Mouse (Mus musculus) C2C12 (cell line): Measurements from ENCODE around the gene Frmd4b. TPM values are rescaled to one million over a fixed set of nuclear protein-coding genes. Genes with fewer than 3 reads are reported as not detected.

Experiments
- H3K27me3 ChIP-seq: one replicate; pipeline ENCODE4 v1.6.1; 2011; ENCODE audit not compliant: control insufficient read depth, insufficient read depth, insufficient read length
- H3K36me3 ChIP-seq: one replicate; pipeline ENCODE4 v1.6.1; 2011; ENCODE audit not compliant: control insufficient read depth, insufficient read depth
- H3K4me3 ChIP-seq: one replicate; pipeline ENCODE4 v1.5.1; 2011; ENCODE audit warnings: mild to moderate bottlenecking, control low read depth; ENCODE audit not compliant: poor library complexity, insufficient read depth, severe bottlenecking
- H3K79me2 ChIP-seq: one replicate; pipeline ENCODE4 v1.6.1; 2011; ENCODE audit not compliant: control insufficient read depth, insufficient read depth
- H3K79me3 ChIP-seq: one replicate; pipeline ENCODE4 v1.6.1; 2011; ENCODE audit warnings: low read depth, control low read depth
- H3ac ChIP-seq: one replicate; pipeline ENCODE3; 2011; ENCODE audit warnings: low read depth; ENCODE audit not compliant: control insufficient read depth, insufficient read length
- CEBPB ChIP-seq: IDR thresholded peaks from one replicate; pipeline ENCODE4 v1.6.1; 2011; ENCODE audit warnings: low read depth, mild to moderate bottlenecking, control low read depth, moderate library complexity
- CTCF ChIP-seq: IDR thresholded peaks from one replicate; pipeline ENCODE4 v1.5.1; 2011; ENCODE audit not compliant: control insufficient read depth, insufficient read depth, insufficient read length
- FOSL1 ChIP-seq: IDR thresholded peaks from one replicate; pipeline ENCODE4 v1.8.0; 2011; ENCODE audit warnings: mild to moderate bottlenecking, low read length; ENCODE audit not compliant: poor library complexity, insufficient read depth, severe bottlenecking
- MAX ChIP-seq: IDR thresholded peaks from one replicate; pipeline ENCODE4 v1.6.1; 2011; ENCODE audit warnings: mild to moderate bottlenecking, control low read depth
- MYOD1 ChIP-seq: IDR thresholded peaks from one replicate; pipeline ENCODE4 v1.6.1; 2011; ENCODE audit warnings: low read depth; ENCODE audit not compliant: control insufficient read depth, insufficient read length
- MYOG ChIP-seq: IDR thresholded peaks from one replicate; pipeline ENCODE4 v1.6.1; 2011; ENCODE audit not compliant: control insufficient read depth, insufficient read length; ENCODE audit errors: extremely low read depth
- USF1 ChIP-seq: IDR thresholded peaks from one replicate; pipeline ENCODE4 v1.6.1; 2011; ENCODE audit warnings: low read depth, mild to moderate bottlenecking, control low read depth, moderate library complexity
- polyA plus RNA-seq: library from polyadenylated mRNA; unstranded; fragments of >200 nt; fragmentation: generic; extraction: Trizol; gene quantifications from one replicate; pipeline ENCODE4 v1.2.1, GENCODE M21; 2012; ENCODE audit warnings: missing spikeins

Frmd4b gene
- polyA plus RNA-seq, 1 experiment: not detected

DNA sequence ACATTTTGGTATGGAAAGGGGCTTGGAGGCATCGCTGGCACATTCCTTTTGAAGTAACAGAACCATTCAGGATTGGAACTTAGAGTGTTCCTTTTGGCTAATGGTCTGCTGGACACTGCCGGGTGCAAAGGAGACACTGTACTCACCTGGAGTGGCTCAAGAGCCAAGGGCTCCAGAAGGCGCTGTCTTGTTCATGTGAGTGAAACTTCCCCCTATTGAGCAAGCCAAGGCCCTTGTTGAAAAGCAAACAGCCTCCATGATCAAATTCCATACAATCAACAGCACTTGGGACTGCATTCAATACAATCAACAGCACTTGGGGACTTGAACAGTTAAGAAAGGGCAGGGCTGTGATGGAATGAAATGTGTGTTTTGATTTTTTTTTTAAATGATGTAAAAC is 109.4 kb downstream of the Frmd4b start:
- Histone ChIP-seq H3K79me2 (no peaks in the 10 kb centered on the region), H3K79me3 (no peaks in the 10 kb centered on the region), H3K4me3 (no peak overlapping the region), H3K36me3 (no peaks in the 10 kb centered on the region), H3ac (no peak overlapping the region), H3K27me3 (peaks cover 3% of the 10 kb centered on the region)
- TF ChIP-seq CEBPB: no peak
- no peak for TF ChIP-seq MYOD1
- TF ChIP-seq MAX: no peak
- no peak for TF ChIP-seq CTCF
- TF ChIP-seq USF1: no peak
- no peak for TF ChIP-seq FOSL1
- no peak for TF ChIP-seq MYOG

- H3K79me3 ChIP-seq: no peaks in the 10 kb centered on the region
- no peak for TF ChIP-seq MYOD1
- TF ChIP-seq MAX: no peak
- TF ChIP-seq FOSL1: no peak
- no peak for TF ChIP-seq USF1
- no peak for TF ChIP-seq MYOG
- TF ChIP-seq CEBPB: no peak
- TF ChIP-seq CTCF: no peak
Observed at GRCm38 (mm10) chr6:97506141-97506650, 111.1 kb downstream of the Frmd4b start.

GRCm38 (mm10) chr6:97504673-97505072 is 112.7 kb downstream of the Frmd4b start:
- Histone ChIP-seq H3K27me3 (no peaks in the 10 kb centered on the region), H3K79me2 (no peaks in the 10 kb centered on the region), H3K36me3 (no peaks in the 10 kb centered on the region), H3K79me3 (no peaks in the 10 kb centered on the region), H3ac (no peak overlapping the region), H3K4me3 (no peak overlapping the region)
- TF ChIP-seq CEBPB: no peak
- TF ChIP-seq CTCF: no peak
- TF ChIP-seq FOSL1: no peak
- TF ChIP-seq USF1: no peak
- no peak for TF ChIP-seq MYOD1
- TF ChIP-seq MAX: no peak
- TF ChIP-seq MYOG: no peak

More at GRCm38 (mm10) chr6:97506141-97506650, 111.1 kb downstream of the Frmd4b start:
- no peak overlapping the region for H3K4me3 ChIP-seq
- H3K27me3 ChIP-seq: no peaks in the 10 kb centered on the region
- H3K79me2 ChIP-seq: no peaks in the 10 kb centered on the region
- no peaks in the 10 kb centered on the region for H3K36me3 ChIP-seq
- no peak overlapping the region for H3ac ChIP-seq

DNA sequence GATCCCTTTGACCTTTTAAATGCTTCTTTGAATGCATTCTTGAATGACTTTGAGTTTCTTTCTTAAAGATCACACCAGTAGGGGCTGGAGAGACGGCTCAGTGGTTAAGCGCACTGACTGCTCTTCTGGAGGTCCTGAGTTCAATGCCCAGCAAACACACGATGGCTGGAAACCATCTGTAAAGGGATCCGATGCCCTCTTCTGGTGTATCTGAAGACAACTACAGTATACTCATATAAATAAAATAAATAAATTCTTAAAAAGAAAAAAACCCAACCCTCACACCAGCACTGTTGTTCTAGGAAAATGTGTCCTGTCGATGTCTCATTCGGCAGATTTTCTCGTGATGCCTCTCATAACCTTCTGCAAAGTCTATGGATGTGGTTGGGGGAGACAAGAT is 116.3 kb downstream of the Frmd4b start:
- Histone ChIP-seq H3K79me3 (no peaks in the 10 kb centered on the region), H3K4me3 (no peak overlapping the region), H3ac (no peak overlapping the region), H3K79me2 (no peaks in the 10 kb centered on the region), H3K36me3 (no peaks in the 10 kb centered on the region), H3K27me3 (no peaks in the 10 kb centered on the region)
- no peak for TF ChIP-seq MYOG
- TF ChIP-seq MAX: no peak
- TF ChIP-seq CTCF: no peak
- no peak for TF ChIP-seq CEBPB
- TF ChIP-seq USF1: no peak
- TF ChIP-seq MYOD1: no peak
- TF ChIP-seq FOSL1: no peak

- Histone ChIP-seq H3K27me3 (no peaks in the 10 kb centered on the region), H3ac (no peak overlapping the region), H3K4me3 (no peak overlapping the region), H3K79me3 (no peaks in the 10 kb centered on the region), H3K36me3 (no peaks in the 10 kb centered on the region), H3K79me2 (no peaks in the 10 kb centered on the region)
- no peak for TF ChIP-seq MYOG
- no peak for TF ChIP-seq FOSL1
- TF ChIP-seq CEBPB: no peak
- TF ChIP-seq USF1: no peak
- TF ChIP-seq CTCF: no peak
- no peak for TF ChIP-seq MAX
- TF ChIP-seq MYOD1: no peak
Observed at GRCm38 (mm10) chr6:97500246-97500645, 117.1 kb downstream of the Frmd4b start.

GRCm38 (mm10) chr6:97496002-97496401 is 121.3 kb downstream of the Frmd4b start:
- Histone ChIP-seq H3ac (no peak overlapping the region), H3K4me3 (no peak overlapping the region), H3K79me2 (no peaks in the 10 kb centered on the region), H3K36me3 (no peaks in the 10 kb centered on the region), H3K27me3 (peaks cover 10% of the 10 kb centered on the region), H3K79me3 (no peaks in the 10 kb centered on the region)
- TF ChIP-seq MYOG (no peak), CEBPB (no peak), FOSL1 (no peak), MAX (no peak), MYOD1 (no peak), CTCF (no peak), USF1 (no peak)
